Mouse (Mus musculus): ENCODE results near the gene Dnm3.

- TF ChIP-seq CTCF (conservative IDR thresholded peaks at IDR 0.05; ENCODE audit: insufficient read depth, insufficient read length, low read depth, low read length): no peak
- no peak for TF ChIP-seq POLR2A (IDR thresholded peaks at IDR 0.05; ENCODE audit: low read depth, low read length)
Measured at GRCm38 (mm10) chr1:162135451-162136213, 342.2 kb downstream of the Dnm3 start.

Data from kidney, adult 2 months (tissue).